Mouse (Mus musculus): Measurements from ENCODE around the gene Mea1.

The Mea1 gene

GRCm38 (mm10) chr17:46678416-46678815 is at the start of gene Mea1:
Gene Mea1, plus strand, starts transcription at chr17:46678793.
- no peak for DNase-seq (ENCODE audit: low spot score)

GRCm38 (mm10) chr17:46629685-46630441 is 48.7 kb upstream of the Mea1 start:
- DNase-seq (ENCODE audit: low spot score): peak; percentile 82

- peak; percentile 78 for DNase-seq (ENCODE audit: low spot score)
Observed at GRCm38 (mm10) chr17:46636831-46637523, 41.6 kb upstream of the Mea1 start.

- no peak for DNase-seq (ENCODE audit: low spot score)
Observed at GRCm38 (mm10) chr17:46639929-46640328, 38.7 kb upstream of the Mea1 start.

GRCm38 (mm10) chr17:46642060-46642459 is 36.5 kb upstream of the Mea1 start:
- no peak for DNase-seq (ENCODE audit: low spot score)

- DNase-seq (ENCODE audit: low spot score): no peak
Observed at GRCm38 (mm10) chr17:46644152-46644805, 34.3 kb upstream of the Mea1 start.

GRCm38 (mm10) chr17:46644916-46645475 is 33.6 kb upstream of the Mea1 start:
- no peak for DNase-seq (ENCODE audit: low spot score)

- DNase-seq (ENCODE audit: low spot score): peak; percentile 98
Observed at GRCm38 (mm10) chr17:46645561-46646321, 32.9 kb upstream of the Mea1 start, which contains the start of the genes Klc4 and Mrpl2. Gene Klc4, minus strand, starts transcription at chr17:46646022. Gene Mrpl2, plus strand, starts transcription at chr17:46646229.

- no peak for DNase-seq (ENCODE audit: low spot score)
Observed at GRCm38 (mm10) chr17:46646322-46646662, 32.3 kb upstream of the Mea1 start.

- DNase-seq (ENCODE audit: low spot score): no peak
Observed at GRCm38 (mm10) chr17:46647279-46647678, 31.3 kb upstream of the Mea1 start.

GRCm38 (mm10) chr17:46648436-46648835 is 30.2 kb upstream of the Mea1 start:
- DNase-seq (ENCODE audit: low spot score): no peak

- DNase-seq (ENCODE audit: low spot score): no peak
Observed at GRCm38 (mm10) chr17:46649811-46650210, 28.8 kb upstream of the Mea1 start.

- peak; percentile 97 for DNase-seq (ENCODE audit: low spot score)
Observed at GRCm38 (mm10) chr17:46650232-46651031, 28.2 kb upstream of the Mea1 start, which contains the start of gene Cul7. Gene Cul7, plus strand, starts transcription at chr17:46650337.

- DNase-seq (ENCODE audit: low spot score): no peak
Observed at GRCm38 (mm10) chr17:46651292-46651691, 27.3 kb upstream of the Mea1 start.

GRCm38 (mm10) chr17:46651755-46652547 is 26.6 kb upstream of the Mea1 start:
- no peak for DNase-seq (ENCODE audit: low spot score)

- no peak for DNase-seq (ENCODE audit: low spot score)
Observed at GRCm38 (mm10) chr17:46656054-46656453, 22.5 kb upstream of the Mea1 start.

GRCm38 (mm10) chr17:46661351-46661750 is 17.2 kb upstream of the Mea1 start:
- no peak for DNase-seq (ENCODE audit: low spot score)

- no peak for DNase-seq (ENCODE audit: low spot score)
Observed at GRCm38 (mm10) chr17:46661981-46662380, 16.6 kb upstream of the Mea1 start.

GRCm38 (mm10) chr17:46662730-46663129 is 15.9 kb upstream of the Mea1 start:
- no peak for DNase-seq (ENCODE audit: low spot score)

- no peak for DNase-seq (ENCODE audit: low spot score)
Observed at GRCm38 (mm10) chr17:46667712-46668111, 10.9 kb upstream of the Mea1 start.

All from embryo, embryonic 10 days (tissue).